Mouse (Mus musculus): ENCODE data around the gene Polr3c. TPM values are rescaled to one million over a fixed set of nuclear protein-coding genes. Genes with fewer than 3 reads are reported as not detected.
A peak's percentile ranks its signal among the peaks of the same experiment; 100 is the strongest.

Gene Polr3c
- polyA plus RNA-seq, 1 experiment from 2014 or later, result 27.1 TPM

DNA sequence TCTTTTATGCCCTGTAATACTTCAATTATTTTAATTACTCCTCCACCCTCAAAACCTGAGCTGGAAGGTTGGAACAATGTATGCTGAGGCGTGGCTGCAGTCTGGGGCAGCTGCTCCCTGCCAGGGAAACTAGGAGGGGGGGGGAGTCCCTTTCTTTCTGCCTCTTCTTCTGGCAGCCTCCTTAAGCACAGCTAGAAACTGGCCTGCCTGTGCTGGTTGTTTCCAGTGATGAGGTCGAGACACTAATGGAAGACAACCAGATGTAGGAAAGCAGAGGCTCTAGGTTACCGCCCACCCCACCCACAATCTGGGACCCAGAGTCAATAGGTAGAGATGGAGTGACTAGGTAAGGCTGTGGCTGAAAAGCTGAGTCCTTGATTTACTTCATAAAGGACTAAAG, 51.7 kb downstream of the Polr3c start:
- Histone ChIP-seq H3K4me2 (ENCODE audit: low read length) (no peak overlapping the region), H3K4me1 (ENCODE audit: control insufficient read depth in 2 of 2, insufficient read depth in 2 of 2, low read length in 2 of 2) (peaks cover 0 to under 1% of the 10 kb centered on the region in 2 experiments; a peak in 1 of 4 replicates), H3K4me3 (ENCODE audit: control insufficient read depth in 1 of 2, insufficient read depth in 1 of 2, low read depth in 1 of 2, low read length in 2 of 2) (no peak overlapping the region), H3K9me3 (ENCODE audit: control insufficient read depth, low read length) (no peaks in the 10 kb centered on the region), H3K9ac (ENCODE audit: low read length) (no peak overlapping the region), H3K27ac (replicated peaks in 1 of 2; ENCODE audit: control insufficient read depth in 1 of 2, insufficient read depth in 1 of 2, low read depth in 2 of 2, low read length in 2 of 2) (no peak overlapping the region), H3K36me3 (ENCODE audit: control insufficient read depth, insufficient read depth, low read length) (no peaks in the 10 kb centered on the region), H3K27me3 (ENCODE audit: control insufficient read depth, insufficient read depth, low read length) (peaks cover 13% of the 10 kb centered on the region)
- 57% methylated on average over 3 of the region's 3 CpGs for WGBS
- ATAC-seq (ENCODE audit: insufficient number of reproducible peaks, insufficient read depth, low FRiP score, low read depth), result no peak

- no peaks in the 10 kb centered on the region for H3K9me3 ChIP-seq (ENCODE audit: control insufficient read depth, low read length)
Measured at GRCm38 (mm10) chr3:96675171-96675570, 52.3 kb downstream of the Polr3c start.

DNA sequence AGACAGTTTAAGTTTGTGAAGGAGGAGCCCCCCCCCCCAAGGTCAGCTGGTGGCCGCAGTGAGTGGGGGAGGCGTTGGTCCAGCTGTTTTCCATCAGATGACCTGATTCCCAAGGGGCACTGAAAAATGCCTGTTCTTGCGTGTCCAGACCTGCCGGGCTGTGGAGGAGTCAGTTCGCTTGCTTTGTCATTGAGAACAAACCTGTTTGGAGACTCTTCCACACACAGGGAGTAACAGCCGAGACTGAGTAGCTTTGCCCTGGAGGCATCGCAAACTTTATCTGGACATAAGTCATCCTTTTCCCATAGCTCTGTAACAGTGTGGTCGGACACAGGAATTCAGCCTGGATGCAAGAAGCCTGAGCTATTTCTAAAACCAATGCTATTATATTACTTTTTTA, 53.0 kb downstream of the Polr3c start:
- WGBS, result 51% methylated on average over 8 of the region's 8 CpGs
- Histone ChIP-seq H3K9me3 (ENCODE audit: control insufficient read depth, low read length) (no peaks in the 10 kb centered on the region), H3K9ac (ENCODE audit: low read length) (no peak overlapping the region), H3K4me2 (ENCODE audit: low read length) (no peak overlapping the region), H3K4me1 (ENCODE audit: control insufficient read depth in 2 of 2, insufficient read depth in 2 of 2, low read length in 2 of 2) (peaks cover 5 to 6% of the 10 kb centered on the region in 2 experiments; a peak in 3 of 4 replicates), H3K36me3 (ENCODE audit: control insufficient read depth, insufficient read depth, low read length) (no peaks in the 10 kb centered on the region), H3K27me3 (ENCODE audit: control insufficient read depth, insufficient read depth, low read length) (peaks cover under 1% of the 10 kb centered on the region; the same call in 1 of the 2 replicates), H3K27ac (replicated peaks in 1 of 2; ENCODE audit: control insufficient read depth in 1 of 2, insufficient read depth in 1 of 2, low read depth in 2 of 2, low read length in 2 of 2) (no peak overlapping the region), H3K4me3 (ENCODE audit: control insufficient read depth in 1 of 2, insufficient read depth in 1 of 2, low read depth in 1 of 2, low read length in 2 of 2) (no peak overlapping the region)
- no peak for ATAC-seq (ENCODE audit: insufficient number of reproducible peaks, insufficient read depth, low FRiP score, low read depth)

More at GRCm38 (mm10) chr3:96675171-96675570, 52.3 kb downstream of the Polr3c start:
- H3K4me2 ChIP-seq (ENCODE audit: low read length), result no peak overlapping the region
- peaks cover 3 to 5% of the 10 kb centered on the region in 2 experiments; a peak in 3 of 4 replicates for H3K4me1 ChIP-seq (ENCODE audit: control insufficient read depth in 2 of 2, insufficient read depth in 2 of 2, low read length in 2 of 2)
- H3K27ac ChIP-seq (replicated peaks in 1 of 2; ENCODE audit: control insufficient read depth in 1 of 2, insufficient read depth in 1 of 2, low read depth in 2 of 2, low read length in 2 of 2), result no peak overlapping the region
- H3K4me3 ChIP-seq (ENCODE audit: control insufficient read depth in 1 of 2, insufficient read depth in 1 of 2, low read depth in 1 of 2, low read length in 2 of 2), result no peak overlapping the region
- H3K27me3 ChIP-seq (ENCODE audit: control insufficient read depth, insufficient read depth, low read length), result peaks cover 8% of the 10 kb centered on the region
- no peak for ATAC-seq (ENCODE audit: insufficient number of reproducible peaks, insufficient read depth, low FRiP score, low read depth)
- H3K36me3 ChIP-seq (ENCODE audit: control insufficient read depth, insufficient read depth, low read length), result no peaks in the 10 kb centered on the region
- 83% methylated on average over 3 of the region's 3 CpGs for WGBS
- no peak overlapping the region for H3K9ac ChIP-seq (ENCODE audit: low read length)

GRCm38 (mm10) chr3:96673514-96673913, 53.9 kb downstream of the Polr3c start:
- WGBS, result 71% methylated on average over 4 of the region's 4 CpGs
- Histone ChIP-seq H3K9me3 (ENCODE audit: control insufficient read depth, low read length) (no peaks in the 10 kb centered on the region), H3K9ac (ENCODE audit: low read length) (no peak overlapping the region), H3K27ac (replicated peaks in 1 of 2; ENCODE audit: control insufficient read depth in 1 of 2, insufficient read depth in 1 of 2, low read depth in 2 of 2, low read length in 2 of 2) (no peak overlapping the region), H3K4me2 (ENCODE audit: low read length) (no peak overlapping the region), H3K4me3 (ENCODE audit: control insufficient read depth in 1 of 2, insufficient read depth in 1 of 2, low read depth in 1 of 2, low read length in 2 of 2) (no peak overlapping the region), H3K4me1 (ENCODE audit: control insufficient read depth in 2 of 2, insufficient read depth in 2 of 2, low read length in 2 of 2) (peaks cover 5 to 6% of the 10 kb centered on the region in 2 experiments; a peak in 3 of 4 replicates), H3K36me3 (ENCODE audit: control insufficient read depth, insufficient read depth, low read length) (no peaks in the 10 kb centered on the region), H3K27me3 (ENCODE audit: control insufficient read depth, insufficient read depth, low read length) (no peaks in the 10 kb centered on the region)
- no peak for ATAC-seq (ENCODE audit: insufficient number of reproducible peaks, insufficient read depth, low FRiP score, low read depth)

DNA sequence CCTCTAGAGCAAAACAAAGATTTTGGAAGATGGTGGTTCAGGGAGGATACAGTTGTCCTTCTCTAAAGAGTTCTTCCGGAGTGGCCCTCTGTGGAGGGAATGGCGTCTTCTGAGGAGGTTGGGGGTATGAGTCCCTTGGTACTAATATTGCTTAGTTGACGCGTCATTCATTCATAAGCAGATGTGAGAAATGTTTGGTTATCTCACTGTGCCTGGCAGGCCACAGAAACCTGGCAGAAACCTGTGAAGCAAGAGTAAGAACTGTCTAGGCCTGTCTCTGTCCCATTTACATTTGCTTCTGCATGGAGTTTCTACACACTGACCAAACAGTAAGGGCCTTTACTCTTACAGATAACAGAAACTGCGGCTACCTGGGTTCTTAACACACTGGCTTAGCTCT, 55.9 kb downstream of the Polr3c start:
- ATAC-seq (ENCODE audit: insufficient number of reproducible peaks, insufficient read depth, low FRiP score, low read depth), result no peak
- Histone ChIP-seq H3K9me3 (ENCODE audit: control insufficient read depth, low read length) (no peaks in the 10 kb centered on the region), H3K4me1 (ENCODE audit: control insufficient read depth in 2 of 2, insufficient read depth in 2 of 2, low read length in 2 of 2) (peaks cover 5 to 6% of the 10 kb centered on the region in 2 experiments; a peak in 3 of 4 replicates), H3K4me3 (ENCODE audit: control insufficient read depth in 1 of 2, insufficient read depth in 1 of 2, low read depth in 1 of 2, low read length in 2 of 2) (no peak overlapping the region), H3K9ac (ENCODE audit: low read length) (no peak overlapping the region), H3K27me3 (ENCODE audit: control insufficient read depth, insufficient read depth, low read length) (no peaks in the 10 kb centered on the region), H3K27ac (replicated peaks in 1 of 2; ENCODE audit: control insufficient read depth in 1 of 2, insufficient read depth in 1 of 2, low read depth in 2 of 2, low read length in 2 of 2) (no peak overlapping the region), H3K36me3 (ENCODE audit: control insufficient read depth, insufficient read depth, low read length) (no peaks in the 10 kb centered on the region), H3K4me2 (ENCODE audit: low read length) (no peak overlapping the region)
- 83% methylated on average over 5 of the region's 5 CpGs for WGBS

GRCm38 (mm10) chr3:96669727-96670468, 57.5 kb downstream of the Polr3c start, which contains the start of gene Ankrd35:
Gene Ankrd35 (plus strand): TSS chr3:96670131.
- Histone ChIP-seq H3K9ac (ENCODE audit: low read length) (peak within 1 kb of the TSS; percentile 56), H3K27ac (replicated peaks in 1 of 2; ENCODE audit: control insufficient read depth in 1 of 2, insufficient read depth in 1 of 2, low read depth in 2 of 2, low read length in 2 of 2) (no peak within 1 kb of the TSS), H3K27me3 (ENCODE audit: control insufficient read depth, insufficient read depth, low read length) (no peaks in the 10 kb centered on the region), H3K4me1 (ENCODE audit: control insufficient read depth in 2 of 2, insufficient read depth in 2 of 2, low read length in 2 of 2) (peaks cover 5 to 6% of the 10 kb centered on the region in 2 experiments; a peak in 3 of 4 replicates), H3K9me3 (ENCODE audit: control insufficient read depth, low read length) (no peaks in the 10 kb centered on the region), H3K4me2 (ENCODE audit: low read length) (peak within 1 kb of the TSS; percentile 72), H3K4me3 (ENCODE audit: control insufficient read depth in 1 of 2, insufficient read depth in 1 of 2, low read depth in 1 of 2, low read length in 2 of 2) (peak within 1 kb of the TSS; percentile 38 to 60), H3K36me3 (ENCODE audit: control insufficient read depth, insufficient read depth, low read length) (no peaks in the 10 kb centered on the region)
- 6% methylated on average over 35 of the region's 35 CpGs for WGBS
- peak; percentile 91 for ATAC-seq (ENCODE audit: insufficient number of reproducible peaks, insufficient read depth, low FRiP score, low read depth)

GRCm38 (mm10) chr3:96668424-96669067, 58.9 kb downstream of the Polr3c start:
- H3K27ac ChIP-seq (replicated peaks in 1 of 2; ENCODE audit: control insufficient read depth in 1 of 2, insufficient read depth in 1 of 2, low read depth in 2 of 2, low read length in 2 of 2), result no peak overlapping the region
- WGBS, result 90% methylated on average over 5 of the region's 5 CpGs
- no peak for ATAC-seq (ENCODE audit: insufficient number of reproducible peaks, insufficient read depth, low FRiP score, low read depth)
- no peak overlapping the region for H3K9ac ChIP-seq (ENCODE audit: low read length)
- no peak overlapping the region for H3K4me3 ChIP-seq (ENCODE audit: control insufficient read depth in 1 of 2, insufficient read depth in 1 of 2, low read depth in 1 of 2, low read length in 2 of 2)
- no peaks in the 10 kb centered on the region for H3K27me3 ChIP-seq (ENCODE audit: control insufficient read depth, insufficient read depth, low read length)
- H3K9me3 ChIP-seq (ENCODE audit: control insufficient read depth, low read length), result no peaks in the 10 kb centered on the region
- no peaks in the 10 kb centered on the region for H3K36me3 ChIP-seq (ENCODE audit: control insufficient read depth, insufficient read depth, low read length)
- peaks cover 9 to 12% of the 10 kb centered on the region in 2 experiments for H3K4me1 ChIP-seq (ENCODE audit: control insufficient read depth in 2 of 2, insufficient read depth in 2 of 2, low read length in 2 of 2)
- no peak overlapping the region for H3K4me2 ChIP-seq (ENCODE audit: low read length)

Measured in heart, embryonic 14.5 days (tissue).